Mouse (Mus musculus) cortical plate, adult 2 months (tissue): Measurements from ENCODE around the gene Noc4l. TPM values are rescaled to one million over a fixed set of nuclear protein-coding genes. Genes with fewer than 3 reads are reported as not detected.

Source experiments
- H3K27ac ChIP-seq: fragments of 200-500 bp; 2 replicates; pipeline ENCODE4 v1.5.1; 2012; ENCODE audit warnings: low read length, control low read depth, inconsistent platforms; ENCODE audit not compliant: insufficient read depth
- H3K4me1 ChIP-seq: fragments of 200-500 bp; 2 replicates; pipeline ENCODE4 v1.6.1; 2011; ENCODE audit warnings: low read length; ENCODE audit not compliant: control insufficient read depth, insufficient read depth
- H3K4me3 ChIP-seq: fragments of 200-500 bp; 2 replicates; pipeline ENCODE4 v1.5.1; 2011; ENCODE audit warnings: mild to moderate bottlenecking, low read length, control low read depth; ENCODE audit not compliant: insufficient read depth
- CTCF ChIP-seq: fragments of 200-500 bp; IDR thresholded peaks from 2 replicates; pipeline ENCODE4 v1.5.1; 2011; ENCODE audit warnings: mild to moderate bottlenecking, control low read depth, low read length; ENCODE audit not compliant: insufficient read depth; ENCODE audit errors: extremely low read depth
- POLR2A ChIP-seq: fragments of 200-500 bp; IDR thresholded peaks from 2 replicates; pipeline ENCODE4 v1.6.1; 2011; ENCODE audit warnings: mild to moderate bottlenecking, low read length, control low read depth; ENCODE audit not compliant: insufficient read depth; ENCODE audit errors: extremely low read depth
- polyA plus RNA-seq: library from polyadenylated mRNA; depleted of rRNA; stranded (reverse); fragments of >200 nt; gene quantifications from 2 replicates; pipeline ENCODE4 v1.2.3, GENCODE M21; 2012; rRNA removed

The Noc4l gene
- polyA plus RNA-seq = 39.3 and 40.4 TPM in 2 replicates

GRCm38 (mm10) chr5:110652719-110653648 is at the start of gene Noc4l, which contains the start of gene Ddx51:
Gene Noc4l, minus strand, starts transcription at chr5:110653417.
Gene Ddx51, plus strand, starts transcription at chr5:110653451.
- TF ChIP-seq POLR2A (peak; percentile 59; the same call in 1 of the 2 replicates), CTCF (no peak)
- H3K4me1 ChIP-seq = peaks cover 6% of the 10 kb centered on the region
- no peak within 1 kb of the TSS for H3K27ac ChIP-seq
- H3K4me3 ChIP-seq = peak within 1 kb of the TSS; percentile 98

GRCm38 (mm10) chr5:110698617-110699016 is 45.4 kb upstream of the Noc4l start:
- no peak for TF ChIP-seq CTCF
- TF ChIP-seq POLR2A = no peak
- H3K27ac ChIP-seq = no peak overlapping the region
- no peaks in the 10 kb centered on the region for H3K4me1 ChIP-seq

GRCm38 (mm10) chr5:110682041-110682440 is 28.8 kb upstream of the Noc4l start:
- no peak overlapping the region for H3K27ac ChIP-seq
- no peak for TF ChIP-seq CTCF
- TF ChIP-seq POLR2A = no peak
- H3K4me3 ChIP-seq = no peak overlapping the region
- peaks cover 1% of the 10 kb centered on the region; the same call in 1 of the 2 replicates for H3K4me1 ChIP-seq

More at GRCm38 (mm10) chr5:110698617-110699016, 45.4 kb upstream of the Noc4l start:
- H3K4me3 ChIP-seq = no peak overlapping the region

GRCm38 (mm10) chr5:110665486-110666121 is 12.4 kb upstream of the Noc4l start:
- Histone ChIP-seq H3K4me3 (no peak overlapping the region), H3K27ac (no peak overlapping the region)
- TF ChIP-seq POLR2A (no peak), CTCF (no peak)

GRCm38 (mm10) chr5:110664750-110665269 is 11.6 kb upstream of the Noc4l start:
- no peak for TF ChIP-seq POLR2A
- no peak for TF ChIP-seq CTCF
- Histone ChIP-seq H3K27ac (no peak overlapping the region), H3K4me3 (no peak overlapping the region), H3K4me1 (no peaks in the 10 kb centered on the region)

More at GRCm38 (mm10) chr5:110665486-110666121, 12.4 kb upstream of the Noc4l start:
- no peaks in the 10 kb centered on the region for H3K4me1 ChIP-seq

GRCm38 (mm10) chr5:110664041-110664440 is 10.8 kb upstream of the Noc4l start:
- no peak overlapping the region for H3K27ac ChIP-seq
- no peak overlapping the region for H3K4me3 ChIP-seq
- TF ChIP-seq POLR2A (no peak), CTCF (no peak)
- H3K4me1 ChIP-seq = no peaks in the 10 kb centered on the region

- TF ChIP-seq CTCF = no peak
- TF ChIP-seq POLR2A = no peak
- Histone ChIP-seq H3K4me3 (no peak overlapping the region), H3K4me1 (no peaks in the 10 kb centered on the region), H3K27ac (no peak overlapping the region)
Observed at GRCm38 (mm10) chr5:110659682-110660081, 6.5 kb upstream of the Noc4l start.

GRCm38 (mm10) chr5:110653686-110654085 is 469 bp upstream of the Noc4l start:
- peaks cover 6% of the 10 kb centered on the region for H3K4me1 ChIP-seq

GRCm38 (mm10) chr5:110646377-110646776 is 6.8 kb downstream of the Noc4l start:
- TF ChIP-seq CTCF (no peak), POLR2A (no peak)
- H3K4me1 ChIP-seq = no peaks in the 10 kb centered on the region
- no peak overlapping the region for H3K27ac ChIP-seq
- H3K4me3 ChIP-seq = no peak overlapping the region

More at GRCm38 (mm10) chr5:110653686-110654085, 469 bp upstream of the Noc4l start:
- TF ChIP-seq CTCF (no peak), POLR2A (no peak)
- Histone ChIP-seq H3K4me3 (peak overlapping the region; percentile 98), H3K27ac (no peak overlapping the region)

GRCm38 (mm10) chr5:110639459-110639858 is 13.8 kb downstream of the Noc4l start:
- H3K4me3 ChIP-seq = no peak overlapping the region
- H3K4me1 ChIP-seq = no peaks in the 10 kb centered on the region
- TF ChIP-seq CTCF (peak; percentile 74), POLR2A (no peak)
- H3K27ac ChIP-seq = no peak overlapping the region
